Mouse (Mus musculus) left cerebral cortex, postnatal 10 days (tissue): ENCODE data around the gene Birc2. TPM values are rescaled to one million over a fixed set of nuclear protein-coding genes. Genes with fewer than 3 reads are reported as not detected.

Experiments
- DNase-seq, 2 experiments: peaks; one replicate each; pipeline ENCODE4 v3.0.0; 2021 to 2022; ENCODE audit warnings: low spot score in 2 of 2, mixed read lengths in 1 of 2; ENCODE audit errors: extremely low spot score in 1 of 2
- intact Hi-C: fragments of 180-260 bp; cut with DNase I; formaldehyde crosslinking; loops from one replicate; pipeline ENCODE4 v1.15.1; 2025
- total RNA-seq, 2 experiments: library from RNA; stranded (reverse); gene quantifications; 2 replicates each; pipeline ENCODE4 v1.2.3; 2021

The Birc2 gene
- total RNA-seq, 2 experiments from 2014 or later = 28.4 to 28.6 TPM

- intact Hi-C loops = loop anchor here (10.0 kb wide), 2 partner anchors 138 to 248 kb away; no protein-coding TSS in a partner anchor
- no peak for DNase-seq
Measured at GRCm38 (mm10) chr9:7852346-7853230, 15.7 kb upstream of the Birc2 start.

- intact Hi-C loops = loop anchor here (10.0 kb wide), 2 partner anchors 137 to 247 kb away; no protein-coding TSS in a partner anchor
- DNase-seq = no peak
Measured at GRCm38 (mm10) chr9:7851841-7852240, 15.0 kb upstream of the Birc2 start.

- intact Hi-C loops = no loop called here
Measured at GRCm38 (mm10) chr9:7848191-7848590, 11.3 kb upstream of the Birc2 start.

GRCm38 (mm10) chr9:7846667-7847199 is 9.9 kb upstream of the Birc2 start:
- intact Hi-C loops = no loop called here
- no peak for DNase-seq

More at GRCm38 (mm10) chr9:7848191-7848590, 11.3 kb upstream of the Birc2 start:
- DNase-seq = no peak

- no peak for DNase-seq
- intact Hi-C loops = no loop called here
Measured at GRCm38 (mm10) chr9:7845216-7845895, 8.5 kb upstream of the Birc2 start.

GRCm38 (mm10) chr9:7841221-7841620 is 4.4 kb upstream of the Birc2 start:
- DNase-seq = no peak
- intact Hi-C loops = no loop called here

- DNase-seq = no peak
- intact Hi-C loops = no loop called here
Measured at GRCm38 (mm10) chr9:7837806-7838440, 1.1 kb upstream of the Birc2 start.

- intact Hi-C loops = no loop called here
Measured at GRCm38 (mm10) chr9:7836331-7836730, 533 bp downstream of the Birc2 start.

GRCm38 (mm10) chr9:7835302-7835701 is 1.6 kb downstream of the Birc2 start:
- no peak for DNase-seq
- intact Hi-C loops = no loop called here

More at GRCm38 (mm10) chr9:7836331-7836730, 533 bp downstream of the Birc2 start:
- peak; percentile 16 to 54 for DNase-seq

- intact Hi-C loops = no loop called here
- DNase-seq = no peak
Measured at GRCm38 (mm10) chr9:7833421-7833820, 3.4 kb downstream of the Birc2 start.

- DNase-seq = no peak
- intact Hi-C loops = loop anchor here (10.0 kb wide), 1 partner anchor 115 kb away; no protein-coding TSS in a partner anchor
Measured at GRCm38 (mm10) chr9:7829531-7830528, 7.0 kb downstream of the Birc2 start.

GRCm38 (mm10) chr9:7828706-7829105 is 8.2 kb downstream of the Birc2 start:
- intact Hi-C loops = loop anchor here (10.0 kb wide), 1 partner anchor 114 kb away; no protein-coding TSS in a partner anchor
- no peak for DNase-seq

GRCm38 (mm10) chr9:7824916-7825315 is 11.9 kb downstream of the Birc2 start:
- no peak for DNase-seq
- intact Hi-C loops = loop anchor here (10.0 kb wide), 1 partner anchor 110 kb away; no protein-coding TSS in a partner anchor

GRCm38 (mm10) chr9:7822758-7823157 is 14.1 kb downstream of the Birc2 start:
- no peak for DNase-seq
- intact Hi-C loops = loop anchor here (10.0 kb wide), 1 partner anchor 108 kb away; no protein-coding TSS in a partner anchor

GRCm38 (mm10) chr9:7805101-7805506 is 31.8 kb downstream of the Birc2 start:
- intact Hi-C loops = no loop called here
- no peak for DNase-seq

- no peak for DNase-seq
- intact Hi-C loops = no loop called here
Measured at GRCm38 (mm10) chr9:7798555-7798954, 38.3 kb downstream of the Birc2 start.

- intact Hi-C loops = no loop called here
- DNase-seq = no peak
Measured at GRCm38 (mm10) chr9:7797542-7797941, 39.3 kb downstream of the Birc2 start.
